ENCODE assay signal across 8 mouse cellular contexts in genomic region chr7:122066102-122066944, GRCm38 (mm10). TPM values are rescaled to one million over a fixed set of nuclear protein-coding genes. Genes with fewer than 3 reads are reported as not detected.
DNase-seq lines count a peak whose midpoint lies in the region; ATAC-seq and TF ChIP-seq lines count a peak whose summit lies in the region.

No protein-coding gene starts in this region.

- peak overlapping the region; percentile 99 for H3K9ac ChIP-seq in heart, embryonic 12.5 days
- peak overlapping the region; percentile 99 for H3K9ac ChIP-seq in embryonic facial prominence, embryonic 13.5 days
- peak overlapping the region; percentile 98 for H3K9ac ChIP-seq in limb, embryonic 12.5 days (replicated peaks)

- H3K4me2 ChIP-seq in heart, embryonic 12.5 days, result peak overlapping the region; percentile 86
- H3K4me2 ChIP-seq in embryonic facial prominence, embryonic 13.5 days, result peak overlapping the region; percentile 80
- H3K4me2 ChIP-seq in limb, embryonic 12.5 days, result peak overlapping the region; percentile 81

- peak overlapping the region; percentile 99 for H3K4me3 ChIP-seq in heart, embryonic 12.5 days
- H3K4me3 ChIP-seq in embryonic facial prominence, embryonic 13.5 days, result peak overlapping the region; percentile 100
- peak overlapping the region; percentile 99 for H3K4me3 ChIP-seq in limb, embryonic 12.5 days (replicated peaks)
- peak overlapping the region; percentile 90 for H3K4me3 ChIP-seq in olfactory bulb, adult 2 months (ENCODE audit: insufficient read depth, low read depth, low read length)

- no peak for TF ChIP-seq POLR2A in olfactory bulb, adult 2 months (IDR thresholded peaks at IDR 0.05; ENCODE audit: insufficient read depth, low read depth, low read length)

- H3K27ac ChIP-seq in heart, embryonic 12.5 days (ENCODE audit: poor library complexity, severe bottlenecking), result peak overlapping the region; percentile 92
- peak overlapping the region; percentile 93 for H3K27ac ChIP-seq in embryonic facial prominence, embryonic 13.5 days
- peak overlapping the region; percentile 93 for H3K27ac ChIP-seq in limb, embryonic 12.5 days
- H3K27ac ChIP-seq in olfactory bulb, adult 2 months (ENCODE audit: insufficient read depth, low read depth, low read length), result peak overlapping the region; percentile 83

- peaks cover 42% of the 10 kb centered on the region for H3K36me3 ChIP-seq in heart, embryonic 12.5 days
- H3K36me3 ChIP-seq in embryonic facial prominence, embryonic 13.5 days, result peaks cover 36% of the 10 kb centered on the region
- peaks cover 38% of the 10 kb centered on the region for H3K36me3 ChIP-seq in limb, embryonic 12.5 days

- peaks cover 20% of the 10 kb centered on the region for H3K4me1 ChIP-seq in heart, embryonic 12.5 days (replicated peaks)
- H3K4me1 ChIP-seq in embryonic facial prominence, embryonic 13.5 days, result peaks cover 31% of the 10 kb centered on the region
- H3K4me1 ChIP-seq in limb, embryonic 12.5 days (replicated peaks), result peaks cover 27% of the 10 kb centered on the region
- peaks cover 3% of the 10 kb centered on the region for H3K4me1 ChIP-seq in olfactory bulb, adult 2 months (ENCODE audit: control insufficient read depth, insufficient read depth, low read length)

- DNase-seq in heart, postnatal 10 days, result no peak
- DNase-seq in urinary bladder, postnatal 36 days (ENCODE audit: low spot score in 2 of 2), result no peak
- no peak for DNase-seq in kidney, adult 8-10 months

- WGBS in heart, embryonic 12.5 days, result 15% methylated on average over 31 of the region's 31 CpGs
- WGBS in embryonic facial prominence, embryonic 13.5 days, result 18% methylated on average over 31 of the region's 31 CpGs
- 21% methylated on average over 31 of the region's 31 CpGs for WGBS in limb, embryonic 12.5 days
- 14% methylated on average over 31 of the region's 31 CpGs for WGBS in olfactory bulb, adult 2 months

- TF ChIP-seq CTCF in olfactory bulb, adult 2 months (IDR thresholded peaks at IDR 0.05; ENCODE audit: insufficient read depth, low read depth, low read length), result no peak

- H3K9me3 ChIP-seq in heart, embryonic 12.5 days (replicated peaks), result no peaks in the 10 kb centered on the region
- H3K9me3 ChIP-seq in embryonic facial prominence, embryonic 13.5 days, result no peaks in the 10 kb centered on the region
- no peaks in the 10 kb centered on the region for H3K9me3 ChIP-seq in limb, embryonic 12.5 days

- no peaks in the 10 kb centered on the region for H3K27me3 ChIP-seq in heart, embryonic 12.5 days (replicated peaks)
- no peaks in the 10 kb centered on the region for H3K27me3 ChIP-seq in embryonic facial prominence, embryonic 13.5 days
- no peaks in the 10 kb centered on the region for H3K27me3 ChIP-seq in limb, embryonic 12.5 days

- ATAC-seq in heart, embryonic 12.5 days (ENCODE audit: insufficient number of reproducible peaks, low FRiP score), result no peak; the same call in 1 of the 2 replicates
- ATAC-seq in CD4-positive, CD25-positive, alpha-beta regulatory T cell, adult 4 months, result peak; percentile 61
- no peak; the same call in 1 of the 2 replicates for ATAC-seq in embryonic facial prominence, embryonic 13.5 days (ENCODE audit: insufficient number of reproducible peaks, insufficient read depth, low FRiP score, low TSS enrichment, low read depth)
- no peak; the same call in 1 of the 2 replicates for ATAC-seq in limb, embryonic 12.5 days (ENCODE audit: insufficient number of reproducible peaks, insufficient read depth, low FRiP score, low TSS enrichment, low read depth)

- intact Hi-C loops in heart, postnatal 10 days (cut with DNase I), result loop anchor here (1.0 to 2.0 kb wide), 2 partner anchors 32 to 46 kb away; no protein-coding TSS in a partner anchor

RNA-seq across cellular contexts. Expression of gene Ubfd1, which starts 0.7 kb away (rescaled TPM):
- polyA plus RNA-seq in heart, embryonic 12.5 days (2016; fragmentation: Nextera tagmentation; extraction: Ambion mirVana), result 73.5 and 75.0 TPM in 2 replicates
- 10 to 100 TPM; 41.5 to 50.2 TPM for total RNA-seq in heart, postnatal 10 days (2021)
- polyA plus RNA-seq in CD4-positive, CD25-positive, alpha-beta regulatory T cell, adult 4 months (2017; shearing (Covaris generic)), result 10 to 100 TPM; 10.2 to 10.4 TPM
- polyA plus RNA-seq in embryonic facial prominence, embryonic 13.5 days (2015; fragmentation: Nextera tagmentation; extraction: Ambion mirVana), result 73.4 and 76.9 TPM in 2 replicates
- 94.6 and 100.0 TPM in 2 replicates for polyA plus RNA-seq in limb, embryonic 12.5 days (2016; fragmentation: Nextera tagmentation; extraction: Ambion mirVana)
- polyA plus RNA-seq in olfactory bulb, adult 2 months (2012; ENCODE audit: insufficient read depth, insufficient read length, low replicate concordance, missing spikeins), result not detected in 2 replicates

RNA-seq across cellular contexts. Expression of gene Ears2, which starts 0.7 kb away (rescaled TPM):
- 24.7 and 25.0 TPM in 2 replicates for polyA plus RNA-seq in heart, embryonic 12.5 days (2016; fragmentation: Nextera tagmentation; extraction: Ambion mirVana)
- 10 to 100 TPM; 15.9 to 16.3 TPM for total RNA-seq in heart, postnatal 10 days (2021)
- 1 to 10 TPM; 6.6 to 7.5 TPM for polyA plus RNA-seq in CD4-positive, CD25-positive, alpha-beta regulatory T cell, adult 4 months (2017; shearing (Covaris generic))
- polyA plus RNA-seq in embryonic facial prominence, embryonic 13.5 days (2015; fragmentation: Nextera tagmentation; extraction: Ambion mirVana), result 14.4 and 14.7 TPM in 2 replicates
- 15.9 and 16.1 TPM in 2 replicates for polyA plus RNA-seq in limb, embryonic 12.5 days (2016; fragmentation: Nextera tagmentation; extraction: Ambion mirVana)
- polyA plus RNA-seq in olfactory bulb, adult 2 months (2012; ENCODE audit: insufficient read depth, insufficient read length, low replicate concordance, missing spikeins), result not detected in 2 replicates

RNA-seq across cellular contexts. Expression of gene Ndufab1, which starts 35.4 kb away (rescaled TPM):
- polyA plus RNA-seq in heart, embryonic 12.5 days (2016; fragmentation: Nextera tagmentation; extraction: Ambion mirVana), result 1,263 and 1,284 TPM in 2 replicates
- 1,000 to 10,000 TPM; 1,393 to 1,403 TPM for total RNA-seq in heart, postnatal 10 days (2021)
- polyA plus RNA-seq in CD4-positive, CD25-positive, alpha-beta regulatory T cell, adult 4 months (2017; shearing (Covaris generic)), result 100 to 1,000 TPM; 117 to 166 TPM
- 623 and 680 TPM in 2 replicates for polyA plus RNA-seq in embryonic facial prominence, embryonic 13.5 days (2015; fragmentation: Nextera tagmentation; extraction: Ambion mirVana)
- polyA plus RNA-seq in limb, embryonic 12.5 days (2016; fragmentation: Nextera tagmentation; extraction: Ambion mirVana), result 666 and 716 TPM in 2 replicates
- polyA plus RNA-seq in olfactory bulb, adult 2 months (2012; ENCODE audit: insufficient read depth, insufficient read length, low replicate concordance, missing spikeins), result not detected in 2 replicates

RNA-seq across cellular contexts. Expression of gene Gga2, which starts 45.3 kb away (rescaled TPM):
- polyA plus RNA-seq in heart, embryonic 12.5 days (2016; fragmentation: Nextera tagmentation; extraction: Ambion mirVana), result 98.0 and 99.4 TPM in 2 replicates
- total RNA-seq in heart, postnatal 10 days (2021), result 10 to 100 TPM; 42.1 TPM
- 1 to 10 TPM; 1.1 to 1.8 TPM for polyA plus RNA-seq in CD4-positive, CD25-positive, alpha-beta regulatory T cell, adult 4 months (2017; shearing (Covaris generic))
- polyA plus RNA-seq in embryonic facial prominence, embryonic 13.5 days (2015; fragmentation: Nextera tagmentation; extraction: Ambion mirVana), result 96.7 and 96.9 TPM in 2 replicates
- polyA plus RNA-seq in limb, embryonic 12.5 days (2016; fragmentation: Nextera tagmentation; extraction: Ambion mirVana), result 160 and 166 TPM in 2 replicates
- not detected in 2 replicates for polyA plus RNA-seq in olfactory bulb, adult 2 months (2012; ENCODE audit: insufficient read depth, insufficient read length, low replicate concordance, missing spikeins)
